Mouse (Mus musculus) limb, embryonic 13.5 days (tissue): ENCODE results near the gene 4931406C07Rik. TPM values are rescaled to one million over a fixed set of nuclear protein-coding genes. Genes with fewer than 3 reads are reported as not detected.

Source experiments
- ATAC-seq: fragments of 200-750 bp; cut with Nextera tagmentation; 2 replicates; pipeline ENCODE4 v1.8.0; 2017; ENCODE audit warnings: low read depth, moderate number of reproducible peaks, moderate TSS enrichment; ENCODE audit not compliant: low FRiP score
- H3K27ac ChIP-seq: fragments of 300-500 bp; sonication (generic); 2 replicates; pipeline ENCODE4 v1.5.1; 2015; ENCODE audit warnings: inconsistent platforms, mild to moderate bottlenecking, moderate library complexity
- H3K27me3 ChIP-seq: fragments of 300-500 bp; sonication (generic); 2 replicates; pipeline ENCODE4 v1.6.1; 2015; ENCODE audit warnings: mild to moderate bottlenecking, inconsistent platforms
- H3K36me3 ChIP-seq: fragments of 300-500 bp; sonication (generic); 2 replicates; pipeline ENCODE4 v1.6.1; 2015; ENCODE audit warnings: inconsistent platforms, mild to moderate bottlenecking, moderate library complexity
- H3K4me1 ChIP-seq: fragments of 300-500 bp; sonication (generic); 2 replicates; pipeline ENCODE4 v1.6.1; 2015; ENCODE audit warnings: inconsistent platforms
- H3K4me2 ChIP-seq: fragments of 300-500 bp; sonication (generic); replicated peaks from 2 replicates; pipeline ENCODE4 v1.6.1; 2015; ENCODE audit warnings: inconsistent platforms, mild to moderate bottlenecking, moderate library complexity
- H3K4me3 ChIP-seq: fragments of 300-500 bp; sonication (generic); 2 replicates; pipeline ENCODE4 v1.5.1; 2015; ENCODE audit warnings: moderate library complexity, mild to moderate bottlenecking, inconsistent platforms
- H3K9ac ChIP-seq: fragments of 300-500 bp; sonication (generic); 2 replicates; pipeline ENCODE4 v1.6.1; 2015; ENCODE audit warnings: mild to moderate bottlenecking, inconsistent platforms
- H3K9me3 ChIP-seq: fragments of 300-500 bp; sonication (generic); 2 replicates; pipeline ENCODE4 v1.6.1; 2016; ENCODE audit warnings: inconsistent platforms
- WGBS: fragments of 180-500 bp; shearing (Covaris S2); methylation state at CpG from one replicate; pipeline ENCODE4 v1.1.7; 2015; 5-methylcytosine and 5-hydroxymethylcytosine counted together
- microRNA-seq: library from miRNA; unstranded; fragments of <30 nt; microRNA quantifications from one replicate; pipeline ENCODE4, GENCODE M21; 2016
- polyA plus RNA-seq: library from polyadenylated mRNA; unstranded; fragments of >200 nt; fragmentation: Nextera tagmentation; extraction: Ambion mirVana; gene quantifications from 2 replicates; pipeline ENCODE4 v1.2.1, GENCODE M21; 2015

Gene 4931406C07Rik
- polyA plus RNA-seq, 1 experiment from 2014 or later, result 11.8 TPM

- H3K4me1 ChIP-seq, result peaks cover 5% of the 10 kb centered on the region
- H3K27ac ChIP-seq, result no peak overlapping the region
- no peak for ATAC-seq
- 0 out of 2 replicates have a peak, but pooled peaks cover 4% of the 10 kb centered on the region for H3K27me3 ChIP-seq
- 96% methylated on average over 1 of the region's 1 CpGs for WGBS
- H3K9ac ChIP-seq, result no peak overlapping the region
- H3K36me3 ChIP-seq, result no peaks in the 10 kb centered on the region
- H3K9me3 ChIP-seq, result peaks cover 4% of the 10 kb centered on the region; the same call in 1 of the 2 replicates
- H3K4me2 ChIP-seq, result no peak overlapping the region
- no peak overlapping the region for H3K4me3 ChIP-seq
Observed at GRCm38 (mm10) chr9:15233604-15234003, 72.6 kb downstream of the 4931406C07Rik start.

Small RNAs within 50 kb of the gene (microRNA-seq; reads per million reads assigned to microRNA genes)
- gene Gm49349, result not detected
- not detected for gene mmu-mir-7650

Other genes with a start within 250 kb of the 4931406C07Rik start
- not detected in 2 replicates for gene Hephl1, start 194.3 kb downstream of the 4931406C07Rik start, polyA plus RNA-seq
- gene Vstm5, start 67.4 kb downstream of the 4931406C07Rik start, polyA plus RNA-seq, result 4.1 and 4.2 TPM in 2 replicates
- gene Med17, start 26.5 kb downstream of the 4931406C07Rik start, polyA plus RNA-seq, result 34.5 and 37.0 TPM in 2 replicates
- 84.9 and 90.5 TPM in 2 replicates for gene Taf1d, start 234 bp downstream of the 4931406C07Rik start, polyA plus RNA-seq
- 17.6 and 18.0 TPM in 2 replicates for gene Cep295, start 51.3 kb upstream of the 4931406C07Rik start, polyA plus RNA-seq
- gene Smco4, start 187.0 kb upstream of the 4931406C07Rik start, polyA plus RNA-seq, result 2.8 and 3.3 TPM in 2 replicates